Mouse (Mus musculus): ENCODE results near the gene Golga2. TPM values are rescaled to one million over a fixed set of nuclear protein-coding genes. Genes with fewer than 3 reads are reported as not detected.

Golga2 gene
- total and polyA plus RNA-seq, 2 experiments from 2014 or later = 24.4 to 55.8 TPM

DNA sequence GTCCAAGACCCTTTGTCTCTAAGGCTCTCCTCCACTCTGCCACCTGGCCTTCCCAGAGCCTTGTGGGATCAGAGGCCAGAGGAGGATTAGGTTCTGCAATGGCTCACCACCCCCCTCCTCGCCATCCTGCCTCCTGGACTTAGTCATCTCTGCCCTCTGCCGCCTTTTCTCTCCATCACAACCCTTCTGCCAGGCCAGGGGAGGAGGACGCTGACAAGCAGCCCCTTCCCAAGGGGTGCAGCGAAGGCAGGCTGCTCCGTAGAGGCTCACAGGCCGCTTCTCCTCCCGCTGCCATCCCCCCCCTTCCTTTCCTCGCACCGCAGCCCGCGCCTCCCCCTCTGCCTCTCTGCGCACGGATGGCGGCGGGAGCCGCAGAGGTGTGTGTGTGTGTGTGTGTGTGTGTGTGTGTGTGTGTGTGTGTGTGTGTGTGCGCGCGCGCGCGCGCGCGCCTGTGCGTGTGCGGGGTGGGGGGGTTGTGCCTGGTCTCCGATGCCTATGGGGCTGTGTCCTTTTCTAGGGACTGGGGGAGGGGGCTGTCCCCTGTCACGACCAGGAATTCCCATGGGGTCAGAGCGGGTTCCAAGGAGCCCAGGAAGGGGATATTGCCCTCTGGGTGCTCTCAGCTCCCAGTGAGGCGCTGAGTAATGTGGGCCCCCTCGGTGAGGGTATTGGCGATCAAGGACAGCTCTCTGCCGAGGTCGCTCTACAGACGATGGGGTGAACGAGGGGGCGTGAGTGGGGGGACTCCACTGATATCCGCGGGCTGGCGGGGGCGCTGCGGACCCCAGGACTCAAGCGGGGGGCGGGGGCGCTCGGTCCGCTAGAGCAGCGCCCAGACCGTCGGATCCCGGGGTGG is 65.2 kb downstream of the Golga2 start, which contains the start of gene Ciz1:
Gene Ciz1, plus strand, starts transcription at position 177 of the 856 bp plus-strand sequence.
- peak within 1 kb of the TSS; percentile 96 for H3K27ac ChIP-seq

DNA sequence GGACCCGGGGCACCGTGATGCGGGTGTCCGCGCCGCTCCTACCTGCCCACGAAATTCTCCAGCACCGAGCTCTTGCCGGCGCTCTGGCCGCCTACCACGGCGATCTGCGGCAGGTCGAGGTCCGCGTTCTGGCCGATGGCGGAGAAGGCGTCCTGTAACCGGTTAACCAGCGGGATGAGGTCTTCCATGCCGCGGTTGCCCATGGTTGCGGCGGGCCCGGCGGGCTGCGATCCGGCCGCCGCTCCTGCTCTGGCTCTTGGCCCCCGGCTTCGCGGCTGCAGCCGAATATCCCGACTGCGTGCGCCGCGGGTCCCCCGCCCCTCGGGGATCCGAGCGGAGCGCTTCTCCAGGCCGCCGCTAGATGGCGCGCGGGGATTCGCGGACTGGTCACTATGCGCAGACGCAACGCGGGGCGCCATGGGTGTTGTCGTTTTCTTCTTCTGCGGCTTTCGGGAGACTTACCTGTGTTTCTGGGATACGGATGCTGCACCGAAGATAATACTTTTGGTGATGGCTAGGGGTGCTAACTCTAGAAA is 65.9 kb downstream of the Golga2 start, which contains the start of gene Dnm1:
Gene Dnm1, minus strand, starts transcription at position 332 of the 536 bp plus-strand sequence.
- Histone ChIP-seq H3K27ac (peak within 1 kb of the TSS; percentile 96), H3K4me1 (ENCODE audit: insufficient read depth, low read length) (peaks cover 4% of the 10 kb centered on the region; the same call in 1 of the 2 replicates), H3K36me3 (ENCODE audit: insufficient read depth, low read length) (no peaks in the 10 kb centered on the region), H3K4me2 (ENCODE audit: low read depth, low read length) (peak within 1 kb of the TSS; percentile 66), H3K4me3 (ENCODE audit: low read length) (peak within 1 kb of the TSS; percentile 66), H3K9me3 (ENCODE audit: low read length) (no peaks in the 10 kb centered on the region), H3K9ac (replicated peaks; ENCODE audit: low read length) (peak within 1 kb of the TSS; percentile 85), H3K27me3 (ENCODE audit: insufficient read depth, low read length) (no peaks in the 10 kb centered on the region)
- DNase-seq (ENCODE audit: low spot score) = peak; percentile 95
- peak; percentile 86 for TF ChIP-seq CTCF (IDR thresholded peaks at IDR 0.05; ENCODE audit: low read depth)
- WGBS = 2% methylated on average over 61 of the region's 63 CpGs
- ATAC-seq = peak; percentile 64

More for the DNA sequence above, 65.2 kb downstream of the Golga2 start, which contains the start of gene Ciz1:
- H3K9ac ChIP-seq (replicated peaks; ENCODE audit: low read length) = peak within 1 kb of the TSS; percentile 85
- H3K4me1 ChIP-seq (ENCODE audit: insufficient read depth, low read length) = peaks cover 4% of the 10 kb centered on the region; the same call in 1 of the 2 replicates
- ATAC-seq = peak; percentile 68
- no peak for TF ChIP-seq CTCF (IDR thresholded peaks at IDR 0.05; ENCODE audit: low read depth)
- H3K9me3 ChIP-seq (ENCODE audit: low read length) = no peaks in the 10 kb centered on the region
- WGBS = 2% methylated on average over 40 of the region's 52 CpGs
- H3K36me3 ChIP-seq (ENCODE audit: insufficient read depth, low read length) = no peaks in the 10 kb centered on the region
- H3K27me3 ChIP-seq (ENCODE audit: insufficient read depth, low read length) = no peaks in the 10 kb centered on the region
- DNase-seq (ENCODE audit: low spot score) = peak; percentile 80
- H3K4me2 ChIP-seq (ENCODE audit: low read depth, low read length) = peak within 1 kb of the TSS; percentile 66
- H3K4me3 ChIP-seq (ENCODE audit: low read length) = peak within 1 kb of the TSS; percentile 66

DNA sequence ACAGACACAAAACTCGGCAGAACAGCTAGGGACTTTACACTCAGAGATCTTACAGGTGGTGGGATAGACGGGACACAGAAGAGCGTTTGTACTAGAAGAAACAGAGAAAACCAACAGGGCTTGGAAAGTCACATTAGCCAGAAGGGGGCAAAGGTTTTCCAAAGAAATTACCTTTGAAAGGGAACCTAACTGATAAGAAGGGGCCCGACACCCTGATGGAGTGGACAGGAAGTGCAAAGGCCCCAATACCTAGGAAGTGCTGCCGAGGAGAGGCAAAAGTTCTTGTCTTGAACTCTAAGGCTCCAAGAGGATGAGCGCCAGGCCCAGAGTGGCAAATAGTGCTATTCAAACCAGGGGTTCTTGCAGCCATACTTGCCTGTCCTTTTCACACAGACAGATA is 66.7 kb downstream of the Golga2 start:
- Histone ChIP-seq H3K4me2 (ENCODE audit: low read depth, low read length) (no peak overlapping the region; the same call in 1 of the 2 replicates), H3K27ac (no peak overlapping the region), H3K27me3 (ENCODE audit: insufficient read depth, low read length) (no peaks in the 10 kb centered on the region), H3K4me1 (ENCODE audit: insufficient read depth, low read length) (peaks cover 4% of the 10 kb centered on the region; the same call in 1 of the 2 replicates), H3K36me3 (ENCODE audit: insufficient read depth, low read length) (no peaks in the 10 kb centered on the region), H3K4me3 (ENCODE audit: low read length) (no peak overlapping the region), H3K9ac (replicated peaks; ENCODE audit: low read length) (no peak overlapping the region), H3K9me3 (ENCODE audit: low read length) (no peaks in the 10 kb centered on the region)
- ATAC-seq (no peak), DNase-seq (ENCODE audit: low spot score) (no peak)
- 78% methylated on average over 6 of the region's 6 CpGs for WGBS
- TF ChIP-seq CTCF (IDR thresholded peaks at IDR 0.05; ENCODE audit: low read depth) = no peak

DNA sequence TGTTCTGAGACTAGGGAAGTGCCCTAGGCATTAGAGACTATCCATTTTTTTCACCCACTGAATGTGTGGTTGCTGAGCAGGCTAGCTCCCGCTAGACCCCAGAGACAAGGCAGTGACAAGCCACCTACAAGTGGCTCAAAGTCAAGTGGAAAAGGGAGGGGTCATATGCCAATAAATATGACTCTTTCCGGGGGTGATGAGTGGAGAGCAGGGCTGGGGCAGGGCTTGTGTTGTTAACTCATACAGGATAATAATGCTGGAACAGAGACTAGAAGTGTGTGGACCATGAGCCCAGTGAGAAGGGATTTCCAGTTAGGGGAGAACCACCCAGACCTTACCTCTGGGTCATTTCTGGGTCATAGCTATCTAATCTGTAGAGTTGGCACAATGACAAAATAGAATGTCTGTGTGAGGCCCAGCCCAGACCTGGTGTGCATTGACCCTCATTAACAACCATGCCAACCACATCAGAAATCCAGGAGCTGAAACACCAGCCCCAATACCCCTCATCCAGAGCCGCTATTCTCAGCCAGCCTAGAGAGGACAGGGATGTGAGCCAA is 67.2 kb downstream of the Golga2 start:
- no peaks in the 10 kb centered on the region for H3K36me3 ChIP-seq (ENCODE audit: insufficient read depth, low read length)
- H3K4me2 ChIP-seq (ENCODE audit: low read depth, low read length) = no peak overlapping the region
- no peak overlapping the region for H3K4me3 ChIP-seq (ENCODE audit: low read length)
- H3K9me3 ChIP-seq (ENCODE audit: low read length) = no peaks in the 10 kb centered on the region
- DNase-seq (ENCODE audit: low spot score) = no peak
- 87% methylated on average over 3 of the region's 3 CpGs for WGBS
- no peak for ATAC-seq
- H3K27me3 ChIP-seq (ENCODE audit: insufficient read depth, low read length) = no peaks in the 10 kb centered on the region
- no peak overlapping the region for H3K9ac ChIP-seq (replicated peaks; ENCODE audit: low read length)
- H3K4me1 ChIP-seq (ENCODE audit: insufficient read depth, low read length) = peaks cover 4% of the 10 kb centered on the region; the same call in 1 of the 2 replicates
- no peak overlapping the region for H3K27ac ChIP-seq
- TF ChIP-seq CTCF (IDR thresholded peaks at IDR 0.05; ENCODE audit: low read depth) = no peak

DNA sequence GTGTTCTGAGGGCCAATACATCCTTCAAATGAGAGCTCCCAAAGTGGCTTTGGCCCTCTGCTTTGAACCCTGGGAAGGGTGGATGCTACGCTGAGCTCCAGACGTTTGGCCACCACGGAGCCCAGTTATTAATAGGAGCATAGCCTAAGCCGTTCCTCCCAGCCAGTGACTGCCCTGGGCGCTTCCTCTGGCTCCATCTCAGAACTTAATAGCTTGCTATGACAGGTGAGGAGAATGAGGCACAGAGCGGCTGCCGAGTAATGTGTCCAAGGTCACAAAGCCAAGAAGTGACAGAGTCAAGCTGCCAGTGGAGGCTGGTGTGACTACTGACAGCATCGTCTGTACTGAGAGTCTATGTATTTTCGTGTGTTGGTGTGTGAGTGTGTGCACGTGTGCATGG is 69.0 kb downstream of the Golga2 start:
- no peak for TF ChIP-seq CTCF (IDR thresholded peaks at IDR 0.05; ENCODE audit: low read depth)
- no peak overlapping the region for H3K4me3 ChIP-seq (ENCODE audit: low read length)
- H3K36me3 ChIP-seq (ENCODE audit: insufficient read depth, low read length) = no peaks in the 10 kb centered on the region
- no peak overlapping the region for H3K9ac ChIP-seq (replicated peaks; ENCODE audit: low read length)
- H3K4me2 ChIP-seq (ENCODE audit: low read depth, low read length) = no peak overlapping the region
- ATAC-seq = no peak
- H3K4me1 ChIP-seq (ENCODE audit: insufficient read depth, low read length) = 0 out of 2 replicates have a peak, but pooled peaks cover 3% of the 10 kb centered on the region
- H3K27ac ChIP-seq = no peak overlapping the region
- WGBS = 78% methylated on average over 10 of the region's 10 CpGs
- no peak for DNase-seq (ENCODE audit: low spot score)
- peaks cover under 1% of the 10 kb centered on the region; the same call in 1 of the 2 replicates for H3K27me3 ChIP-seq (ENCODE audit: insufficient read depth, low read length)
- no peaks in the 10 kb centered on the region for H3K9me3 ChIP-seq (ENCODE audit: low read length)

Small RNA genes lying within 50 kb of the gene (microRNA-seq; reads per million reads assigned to microRNA genes)
- 0 reads per million in 2 experiments for gene Gm23363
- gene Mir199b = 44.7 to 130 reads per million in 2 experiments

Other genes starting within 250 kb of the Golga2 start
- gene Fam78a, start 202.5 kb upstream of the Golga2 start, total RNA-seq (2014; rRNA removed) = 0.83 and 1.3 TPM in 2 replicates
- 0.21 and 0.39 TPM in 2 replicates for gene Fam78a, start 202.5 kb upstream of the Golga2 start, polyA plus RNA-seq (2015; fragmentation: Nextera tagmentation; extraction: Ambion mirVana)
- gene Plpp7, start 191.9 kb upstream of the Golga2 start, total RNA-seq (2014; rRNA removed) = 39.2 and 50.5 TPM in 2 replicates
- gene Plpp7, start 191.9 kb upstream of the Golga2 start, polyA plus RNA-seq (2015; fragmentation: Nextera tagmentation; extraction: Ambion mirVana) = 28.2 and 28.3 TPM in 2 replicates
- gene Prrc2b, start 136.3 kb upstream of the Golga2 start, total RNA-seq (2014; rRNA removed) = 188 and 206 TPM in 2 replicates
- 44.8 and 55.9 TPM in 2 replicates for gene Prrc2b, start 136.3 kb upstream of the Golga2 start, polyA plus RNA-seq (2015; fragmentation: Nextera tagmentation; extraction: Ambion mirVana)
- gene Pomt1, start 50.8 kb upstream of the Golga2 start, total RNA-seq (2014; rRNA removed) = 41.2 and 41.8 TPM in 2 replicates
- gene Pomt1, start 50.8 kb upstream of the Golga2 start, polyA plus RNA-seq (2015; fragmentation: Nextera tagmentation; extraction: Ambion mirVana) = 18.0 and 19.4 TPM in 2 replicates
- 115 and 138 TPM in 2 replicates for gene Uck1, start 27.2 kb upstream of the Golga2 start, total RNA-seq (2014; rRNA removed)
- gene Uck1, start 27.2 kb upstream of the Golga2 start, polyA plus RNA-seq (2015; fragmentation: Nextera tagmentation; extraction: Ambion mirVana) = 90.8 and 92.5 TPM in 2 replicates
- gene Swi5, start 691 bp downstream of the Golga2 start, total RNA-seq (2014; rRNA removed) = 302 and 319 TPM in 2 replicates
- 487 and 513 TPM in 2 replicates for gene Swi5, start 691 bp downstream of the Golga2 start, polyA plus RNA-seq (2015; fragmentation: Nextera tagmentation; extraction: Ambion mirVana)
- gene Ciz1, start 64.9 kb downstream of the Golga2 start, total RNA-seq (2014; rRNA removed) = 87.6 and 103 TPM in 2 replicates
- gene Ciz1, start 64.9 kb downstream of the Golga2 start, polyA plus RNA-seq (2015; fragmentation: Nextera tagmentation; extraction: Ambion mirVana) = 33.3 and 40.3 TPM in 2 replicates
- gene Dnm1, start 66.0 kb downstream of the Golga2 start, total RNA-seq (2014; rRNA removed) = 190 and 211 TPM in 2 replicates
- gene Dnm1, start 66.0 kb downstream of the Golga2 start, polyA plus RNA-seq (2015; fragmentation: Nextera tagmentation; extraction: Ambion mirVana) = 87.6 and 96.9 TPM in 2 replicates
- gene 1110008P14Rik, start 94.6 kb downstream of the Golga2 start, total RNA-seq (2014; rRNA removed) = 458 and 481 TPM in 2 replicates
- gene 1110008P14Rik, start 94.6 kb downstream of the Golga2 start, polyA plus RNA-seq (2015; fragmentation: Nextera tagmentation; extraction: Ambion mirVana) = 220 and 233 TPM in 2 replicates
- 0.31 and 0.58 TPM in 2 replicates for gene Lcn2, start 100.9 kb downstream of the Golga2 start, total RNA-seq (2014; rRNA removed)
- gene Lcn2, start 100.9 kb downstream of the Golga2 start, polyA plus RNA-seq (2015; fragmentation: Nextera tagmentation; extraction: Ambion mirVana) = 0.80 and 0.93 TPM in 2 replicates
- gene Ptges2, start 108.5 kb downstream of the Golga2 start, total RNA-seq (2014; rRNA removed) = 41.3 and 45.5 TPM in 2 replicates
- gene Ptges2, start 108.5 kb downstream of the Golga2 start, polyA plus RNA-seq (2015; fragmentation: Nextera tagmentation; extraction: Ambion mirVana) = 55.6 and 57.0 TPM in 2 replicates
- 3.1 and 3.7 TPM in 2 replicates for gene Naif1, start 163.1 kb downstream of the Golga2 start, total RNA-seq (2014; rRNA removed)
- gene Naif1, start 163.1 kb downstream of the Golga2 start, polyA plus RNA-seq (2015; fragmentation: Nextera tagmentation; extraction: Ambion mirVana) = 2.9 and 3.0 TPM in 2 replicates
- gene Slc25a25, start 164.1 kb downstream of the Golga2 start, total RNA-seq (2014; rRNA removed) = 64.3 and 69.6 TPM in 2 replicates
- gene Slc25a25, start 164.1 kb downstream of the Golga2 start, polyA plus RNA-seq (2015; fragmentation: Nextera tagmentation; extraction: Ambion mirVana) = 44.4 and 46.4 TPM in 2 replicates
- 23.6 and 25.4 TPM in 2 replicates for gene Fam102a, start 247.9 kb downstream of the Golga2 start, total RNA-seq (2014; rRNA removed)
- 7.9 and 8.2 TPM in 2 replicates for gene Fam102a, start 247.9 kb downstream of the Golga2 start, polyA plus RNA-seq (2015; fragmentation: Nextera tagmentation; extraction: Ambion mirVana)

Measured in hindbrain, postnatal 0 days (tissue).